Mouse (Mus musculus) gastrocnemius, adult 8-10 months (tissue): ENCODE measurements around the gene Gm38119. TPM values are rescaled to one million over a fixed set of nuclear protein-coding genes. Genes with fewer than 3 reads are reported as not detected.
"Not testable (repeated sequence)": the region's sequence is repeated elsewhere in the genome, so short reads cannot be mapped to it uniquely, and the experiment has no call there.

Source experiments
- DNase-seq, 2 experiments: peaks; one replicate each; pipeline ENCODE4 v3.0.0; 2022; ENCODE audit warnings: low spot score in 2 of 2
- total RNA-seq, 4 experiments: library from RNA; stranded (reverse); gene quantifications; 2 replicates each; pipeline ENCODE4 v1.2.4; 2022

Gene Gm38119
- total RNA-seq = not detected

- no peak for DNase-seq
Measured at GRCm38 (mm10) chr3:92738996-92739395, at the start of gene Gm38119. Gene Gm38119 (minus strand): TSS chr3:92739096.

DNA sequence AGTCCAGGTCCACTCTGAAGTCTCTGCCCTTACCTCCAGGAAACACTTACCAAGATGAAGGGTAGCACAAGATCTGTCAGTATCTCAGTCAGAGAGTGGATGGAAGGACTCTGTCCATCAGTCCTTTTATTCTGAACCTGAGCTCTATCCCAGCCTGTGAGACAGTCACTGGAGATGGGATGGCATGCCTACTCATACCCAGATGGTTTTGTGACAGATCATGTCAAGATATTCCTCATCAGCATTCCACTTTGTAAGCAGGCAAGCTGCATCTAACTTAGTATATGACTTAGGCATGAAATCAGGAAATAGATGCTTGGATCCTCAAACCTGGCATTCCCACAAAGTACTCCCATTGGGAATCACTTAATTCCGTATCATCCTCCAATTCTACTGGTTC, 39.9 kb upstream of the Gm38119 start, which contains the start of gene Lce1i:
Gene Lce1i, minus strand, starts transcription at position 101 of the 400 bp plus-strand sequence.
- DNase-seq = no peak

DNA sequence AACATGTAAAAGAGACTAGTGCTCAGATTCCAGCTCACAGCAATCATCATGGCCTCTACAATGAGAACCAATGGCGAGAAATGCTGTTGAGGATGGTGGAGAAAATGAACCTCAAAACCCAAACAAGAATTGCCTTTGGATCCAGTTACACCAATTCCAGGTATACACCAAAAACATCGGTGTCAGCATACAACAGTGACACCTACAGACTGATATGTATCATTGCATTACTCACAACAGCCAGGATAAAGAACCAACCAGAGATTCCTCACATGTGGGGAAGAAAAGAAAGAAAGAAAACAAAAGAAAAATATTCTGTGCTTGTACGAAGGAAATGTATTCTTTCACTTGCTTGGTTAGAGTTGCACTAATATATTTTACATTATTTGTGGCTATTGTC, 32.7 kb upstream of the Gm38119 start:
- DNase-seq = no peak

- DNase-seq = no peak
Measured at GRCm38 (mm10) chr3:92764965-92765364, 26.1 kb upstream of the Gm38119 start, which contains the start of gene Lce1h. Gene Lce1h (minus strand): TSS chr3:92765065.

DNA sequence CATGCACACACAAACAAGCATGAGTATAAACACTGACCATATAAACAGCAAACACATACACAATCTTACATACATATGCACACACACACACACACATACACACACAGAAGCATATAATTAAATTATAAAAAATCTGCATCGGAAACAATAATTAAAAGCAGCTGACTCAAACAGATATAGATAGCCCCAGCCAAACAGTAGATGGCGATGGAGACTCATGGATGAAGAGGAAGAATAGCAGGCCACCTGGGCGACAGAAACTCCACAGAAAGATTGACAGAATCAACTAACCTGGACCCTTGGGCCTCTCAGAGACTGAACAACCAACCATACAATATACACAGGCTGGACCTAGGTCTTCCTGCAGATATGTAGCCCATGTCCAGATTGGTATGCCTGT, 14.3 kb upstream of the Gm38119 start:
- no peak for DNase-seq

- DNase-seq = no peak
Measured at GRCm38 (mm10) chr3:92752238-92752637, 13.3 kb upstream of the Gm38119 start, which contains the start of gene Lce1g. Gene Lce1g (minus strand): TSS chr3:92752338.

DNA sequence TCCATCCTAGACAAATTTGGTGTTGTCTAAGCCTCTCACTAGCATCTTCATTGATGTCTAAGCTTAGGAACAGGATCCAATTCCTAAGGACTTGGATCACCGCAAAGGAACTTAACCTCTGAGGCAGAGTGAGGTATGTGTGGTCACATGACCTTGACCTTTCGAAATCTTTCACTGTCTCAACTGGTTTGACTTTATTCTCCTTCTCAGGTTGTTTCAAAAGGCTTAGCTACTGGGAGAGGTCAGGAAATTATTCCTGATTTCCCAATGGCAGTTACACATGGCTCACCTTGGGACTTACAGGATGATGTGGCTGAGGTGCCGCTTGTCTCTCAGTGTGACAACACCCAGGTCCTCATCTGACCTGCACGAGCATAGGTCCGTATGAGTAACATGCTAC, 16.3 kb downstream of the Gm38119 start:
- DNase-seq = no peak

- no peak for DNase-seq
Measured at GRCm38 (mm10) chr3:92720250-92720649, 18.6 kb downstream of the Gm38119 start, which contains the start of gene Lce1f. Gene Lce1f (minus strand): TSS chr3:92720350.

DNA sequence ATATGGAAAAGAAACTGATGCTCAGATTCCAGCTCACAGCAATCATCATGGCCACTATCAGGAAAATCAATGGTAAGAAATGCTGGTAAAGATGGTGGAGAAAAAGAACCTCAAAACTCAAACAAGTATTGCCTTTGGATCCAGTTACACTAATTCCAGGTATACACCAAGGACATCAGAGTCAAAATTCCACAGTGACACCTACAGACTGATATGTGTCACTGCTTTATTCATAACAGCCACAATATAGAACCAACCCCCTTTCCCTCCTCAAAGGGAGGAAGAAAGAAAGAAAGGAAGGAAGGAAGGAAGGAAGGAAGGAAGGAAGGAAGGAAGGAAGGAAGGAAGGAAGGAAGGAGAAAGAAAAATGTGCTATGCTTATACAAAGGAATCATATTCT, 23.8 kb downstream of the Gm38119 start:
- no peak for DNase-seq

DNA sequence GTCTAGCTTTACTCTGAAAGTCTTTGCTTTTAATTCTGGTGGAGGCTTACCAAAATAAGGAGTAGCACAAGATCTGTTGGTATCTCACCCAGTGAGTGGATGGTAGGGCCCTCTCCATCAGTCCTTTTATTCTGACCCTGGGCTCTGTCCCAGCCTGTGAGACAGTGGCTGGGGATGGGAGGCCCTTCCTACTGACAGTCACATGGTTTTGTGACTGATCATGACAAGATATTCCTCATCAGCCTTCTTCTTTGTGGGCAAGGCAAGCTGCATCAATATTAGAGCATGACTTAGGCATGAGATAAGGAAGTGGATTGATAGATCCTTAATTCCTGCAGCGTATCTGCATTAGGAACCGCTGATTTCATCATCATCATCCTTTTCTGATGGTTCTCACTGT, 29.9 kb downstream of the Gm38119 start, which contains the start of gene Lce1e:
Gene Lce1e, minus strand, starts transcription at position 101 of the 400 bp plus-strand sequence.
- no peak for DNase-seq

GRCm38 (mm10) chr3:92694613-92695012, 44.3 kb downstream of the Gm38119 start:
- DNase-seq = no peak

GRCm38 (mm10) chr3:92691688-92692087, 47.2 kb downstream of the Gm38119 start:
- no peak for DNase-seq

- DNase-seq = not testable (repeated sequence)
Measured at GRCm38 (mm10) chr3:92689154-92689553, 49.7 kb downstream of the Gm38119 start.

Other genes starting within 250 kb of the Gm38119 start
- not detected for gene Sprr4, start 238.6 kb downstream of the Gm38119 start, total RNA-seq
- gene 2310046K23Rik, start 204.6 kb downstream of the Gm38119 start, total RNA-seq = not detected
- not detected for gene Ivl, start 165.4 kb downstream of the Gm38119 start, total RNA-seq
- not detected for gene Smcp, start 150.1 kb downstream of the Gm38119 start, total RNA-seq
- not detected for gene 2210017I01Rik, start 131.6 kb downstream of the Gm38119 start, total RNA-seq
- not detected for gene Lce6a, start 117.4 kb downstream of the Gm38119 start, total RNA-seq
- gene Lce1a1, start 90.8 kb downstream of the Gm38119 start, total RNA-seq = not detected
- gene Lce1b, start 82.2 kb downstream of the Gm38119 start, total RNA-seq = not detected
- not detected for gene Lce1a2, start 68.8 kb downstream of the Gm38119 start, total RNA-seq
- not detected for gene Lce1c, start 59.8 kb downstream of the Gm38119 start, total RNA-seq
- not detected for gene Lce1d, start 51.9 kb downstream of the Gm38119 start, total RNA-seq
- not detected for gene Lce1e, start 30.0 kb downstream of the Gm38119 start, total RNA-seq
- not detected for gene Lce1f, start 18.7 kb downstream of the Gm38119 start, total RNA-seq
- not detected for gene Lce1g, start 13.2 kb upstream of the Gm38119 start, total RNA-seq
- gene Lce1h, start 26.0 kb upstream of the Gm38119 start, total RNA-seq = not detected
- gene Lce1i, start 39.8 kb upstream of the Gm38119 start, total RNA-seq = not detected
- not detected for gene Lce1j, start 51.4 kb upstream of the Gm38119 start, total RNA-seq
- gene Lce1k, start 68.8 kb upstream of the Gm38119 start, total RNA-seq = not detected
- gene Kprp, start 88.2 kb upstream of the Gm38119 start, total RNA-seq = not detected
- not detected for gene Lce1l, start 112.2 kb upstream of the Gm38119 start, total RNA-seq
- not detected for gene 2310050C09Rik, start 131.1 kb upstream of the Gm38119 start, total RNA-seq
- gene Lce3a, start 187.1 kb upstream of the Gm38119 start, total RNA-seq = not detected
- not detected for gene Lce3b, start 193.9 kb upstream of the Gm38119 start, total RNA-seq
- not detected for gene Lce3c, start 205.4 kb upstream of the Gm38119 start, total RNA-seq
- gene Lce3d, start 218.3 kb upstream of the Gm38119 start, total RNA-seq = not detected
- not detected for gene Lce3e, start 228.0 kb upstream of the Gm38119 start, total RNA-seq